Mouse (Mus musculus): ENCODE results near the gene Inafm1.
"Not testable (repeated sequence)": the region's sequence is repeated elsewhere in the genome, so short reads cannot be mapped to it uniquely, and the experiment has no call there.

The Inafm1 gene

DNA sequence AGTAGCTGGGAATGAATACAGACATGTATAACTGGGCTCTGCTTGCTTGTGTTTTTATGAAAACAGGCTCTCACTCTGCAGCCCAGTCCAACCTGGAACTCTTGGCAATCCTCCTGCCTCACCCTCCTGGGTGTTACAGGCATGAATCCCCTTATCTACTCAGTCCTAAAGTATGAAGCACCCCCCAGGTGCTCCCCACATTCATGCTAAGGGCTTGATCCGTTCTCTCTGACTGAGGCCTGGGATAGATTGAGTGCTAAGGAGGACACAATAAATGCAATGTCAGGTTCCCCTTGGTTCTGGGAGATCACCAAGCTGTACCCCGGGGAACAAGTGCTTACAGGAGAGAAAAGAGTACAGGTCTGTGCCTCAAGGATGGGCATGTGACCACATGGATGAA lies 24.2 kb upstream of the Inafm1 start:
- DNase-seq (ENCODE audit: low read depth, low spot score), result no peak

DNA sequence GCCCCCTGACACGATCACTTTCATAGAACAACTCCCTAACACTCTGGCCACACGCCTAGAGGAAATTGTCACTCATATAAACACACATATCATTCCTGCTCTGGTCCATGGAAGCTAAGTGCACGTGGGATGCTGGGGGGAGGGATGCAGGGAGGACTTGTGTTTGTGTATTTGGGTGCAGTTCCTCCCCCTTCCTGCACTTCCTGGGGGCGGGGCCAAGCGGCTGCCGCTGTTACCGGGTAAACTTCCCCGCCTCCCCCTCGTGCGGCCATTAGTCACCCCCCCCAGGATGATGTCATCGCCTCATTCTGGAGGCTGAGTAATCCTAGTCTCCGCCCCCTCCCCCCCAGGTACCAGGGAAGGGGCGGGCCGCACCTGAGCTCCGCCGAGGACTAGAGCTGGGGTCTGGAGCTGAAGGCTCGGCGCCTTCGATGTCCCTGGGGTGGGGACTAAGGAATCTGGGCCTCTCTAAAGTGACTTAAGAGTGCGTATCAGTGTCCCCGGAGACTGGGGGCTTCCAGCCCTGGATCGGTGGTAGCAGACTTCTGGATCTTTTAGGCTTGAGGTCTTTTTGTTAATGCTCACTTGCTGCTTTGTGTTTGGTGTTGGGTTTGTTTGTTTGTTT lies 23.5 kb upstream of the Inafm1 start:
- peak; percentile 73 for DNase-seq (ENCODE audit: low read depth, low spot score)

GRCm38 (mm10) chr7:16296146-16296545 lies 22.7 kb upstream of the Inafm1 start:
- DNase-seq (ENCODE audit: low read depth, low spot score), result no peak

- peak; percentile 86 for DNase-seq (ENCODE audit: low read depth, low spot score)
Measured at GRCm38 (mm10) chr7:16295321-16295900, 22.0 kb upstream of the Inafm1 start.

GRCm38 (mm10) chr7:16294837-16295236 lies 21.4 kb upstream of the Inafm1 start:
- DNase-seq (ENCODE audit: low read depth, low spot score), result peak; percentile 80

- DNase-seq (ENCODE audit: low read depth, low spot score), result no peak
Measured at GRCm38 (mm10) chr7:16294346-16294745, 20.9 kb upstream of the Inafm1 start.

GRCm38 (mm10) chr7:16287791-16288190 lies 14.4 kb upstream of the Inafm1 start:
- no peak for DNase-seq (ENCODE audit: low read depth, low spot score)

DNA sequence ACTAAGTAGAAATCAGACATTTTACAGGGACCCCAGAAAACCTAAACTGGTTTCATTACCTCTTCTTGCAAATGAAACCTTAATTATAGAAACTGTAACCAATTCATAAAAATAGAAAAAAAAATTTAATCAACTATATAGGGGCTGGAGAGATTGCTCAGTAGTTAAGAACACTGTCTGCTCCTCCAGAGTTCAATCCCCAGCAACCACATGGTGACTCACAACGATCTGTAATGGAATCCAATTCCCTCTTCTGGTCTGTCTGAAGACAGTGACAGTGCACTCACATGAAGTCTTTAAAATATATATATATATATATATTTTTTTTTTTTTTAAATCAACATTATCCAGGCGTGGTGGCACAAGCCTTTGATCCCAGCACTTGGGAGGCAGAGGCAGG lies 13.6 kb upstream of the Inafm1 start:
- no peak for DNase-seq (ENCODE audit: low read depth, low spot score)

GRCm38 (mm10) chr7:16286026-16286961 lies 12.9 kb upstream of the Inafm1 start, which contains the start of gene Ccdc9:
Ccdc9 (minus strand) TSS chr7:16286795.
- DNase-seq (ENCODE audit: low read depth, low spot score), result peak; percentile 96

DNA sequence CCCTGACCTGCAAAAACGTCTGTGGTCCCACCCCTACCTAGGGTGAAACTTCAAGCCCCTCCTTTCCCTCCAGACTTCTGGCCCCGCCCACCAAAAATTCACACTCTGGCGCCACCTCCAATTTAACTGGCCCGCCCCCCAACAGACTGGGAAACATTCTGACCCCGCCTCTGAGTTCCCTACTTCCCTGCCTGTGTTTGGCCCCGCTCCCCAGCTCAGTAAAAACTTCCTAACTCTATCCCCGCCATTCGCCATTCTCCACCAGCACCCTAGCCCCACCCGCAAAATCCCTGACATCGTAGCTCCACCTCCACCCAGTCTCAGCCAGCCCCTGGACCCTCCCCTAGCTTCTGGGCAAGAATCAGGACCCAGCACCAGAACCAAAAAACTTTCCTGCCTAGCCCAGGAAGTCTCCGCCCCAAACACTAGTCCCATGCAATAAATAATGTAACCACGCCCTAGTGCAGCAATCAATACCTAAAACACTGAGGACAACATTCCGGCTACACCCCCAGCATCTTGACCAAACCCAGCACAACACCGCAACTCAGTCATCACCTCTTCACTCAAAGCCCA lies 12.1 kb upstream of the Inafm1 start:
- DNase-seq (ENCODE audit: low read depth, low spot score), result no peak

DNA sequence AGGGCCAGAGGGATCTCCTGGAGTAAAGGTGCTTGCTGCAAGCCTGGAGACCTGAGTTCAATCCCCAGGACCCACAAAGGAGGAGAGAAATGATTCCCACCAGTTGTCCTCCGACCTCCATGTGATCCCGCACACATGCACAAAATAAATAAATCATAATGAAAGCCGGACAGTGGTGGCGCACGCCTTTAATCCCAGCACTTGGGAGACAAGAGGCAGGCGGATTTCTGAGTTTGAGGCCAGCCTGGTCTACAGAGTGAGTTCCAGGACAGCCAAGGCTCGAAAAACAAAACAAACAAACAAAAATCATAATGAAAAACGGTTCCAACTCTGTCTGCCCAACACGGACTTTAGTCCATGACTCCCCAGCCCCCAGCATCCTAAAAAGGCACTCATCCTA lies 11.5 kb upstream of the Inafm1 start:
- no peak for DNase-seq (ENCODE audit: low read depth, low spot score)

DNA sequence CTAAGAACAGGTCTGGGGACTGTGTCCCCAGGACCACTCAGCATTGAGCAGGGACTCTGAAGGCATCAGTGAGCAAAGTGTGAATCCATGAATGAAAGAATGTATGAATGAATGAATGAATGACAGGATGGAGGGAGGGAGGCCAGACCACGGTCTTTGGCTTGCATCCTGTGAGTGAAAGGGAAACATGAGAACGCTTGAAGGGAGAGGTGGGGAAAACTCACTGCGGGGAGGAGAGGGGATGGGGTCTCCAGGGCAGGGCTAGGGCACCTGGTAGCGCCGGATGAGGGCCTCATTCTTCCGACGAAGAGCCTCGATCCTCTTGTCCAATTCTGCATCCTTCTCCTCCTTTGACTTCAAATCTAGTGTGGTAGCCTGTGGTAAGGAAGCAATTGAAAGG lies 10.6 kb upstream of the Inafm1 start:
- no peak for DNase-seq (ENCODE audit: low read depth, low spot score)

DNA sequence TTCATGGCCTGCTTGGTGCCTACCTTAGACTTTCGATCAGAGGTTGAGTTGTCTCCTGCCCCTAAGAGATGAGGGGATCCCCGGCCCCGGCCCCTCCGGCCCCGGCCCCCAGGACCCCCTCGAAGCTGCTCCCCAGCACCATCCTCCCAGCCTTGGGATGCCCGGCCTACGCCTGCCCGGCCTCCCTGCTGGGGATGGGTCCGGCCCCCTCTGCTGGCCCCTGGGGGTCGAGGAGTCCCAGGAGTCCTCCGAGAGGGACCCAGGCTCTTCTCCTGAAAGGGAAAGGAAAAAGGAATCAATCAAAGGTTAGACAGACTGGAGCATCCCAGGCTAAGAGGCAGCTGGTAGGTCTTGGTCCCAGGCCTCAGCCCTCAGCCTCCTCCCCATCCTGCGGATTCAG lies 8.9 kb upstream of the Inafm1 start:
- no peak for DNase-seq (ENCODE audit: low read depth, low spot score)

DNA sequence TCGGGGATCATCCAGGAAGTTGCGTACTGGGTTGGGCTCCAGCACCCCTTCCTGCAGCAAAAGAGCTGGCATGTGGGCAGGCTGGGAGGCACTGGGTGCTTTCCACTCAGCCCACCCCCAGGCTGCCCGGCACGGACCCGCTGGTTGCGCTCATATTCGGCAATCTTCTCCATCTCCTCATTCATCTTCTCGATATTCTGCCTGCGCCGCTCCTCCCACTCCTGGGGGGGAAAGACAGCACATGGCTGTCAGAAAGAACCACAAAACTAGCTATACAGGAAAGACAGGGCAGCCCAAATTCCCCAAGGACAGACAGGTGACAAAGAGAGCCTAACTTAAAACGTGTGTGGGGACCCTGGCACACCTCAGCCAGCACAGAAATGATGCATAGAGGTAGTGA lies 7.3 kb upstream of the Inafm1 start:
- no peak for DNase-seq (ENCODE audit: low read depth, low spot score)

GRCm38 (mm10) chr7:16274922-16275890 lies 1.8 kb upstream of the Inafm1 start:
- DNase-seq (ENCODE audit: low read depth, low spot score), result no peak

DNA sequence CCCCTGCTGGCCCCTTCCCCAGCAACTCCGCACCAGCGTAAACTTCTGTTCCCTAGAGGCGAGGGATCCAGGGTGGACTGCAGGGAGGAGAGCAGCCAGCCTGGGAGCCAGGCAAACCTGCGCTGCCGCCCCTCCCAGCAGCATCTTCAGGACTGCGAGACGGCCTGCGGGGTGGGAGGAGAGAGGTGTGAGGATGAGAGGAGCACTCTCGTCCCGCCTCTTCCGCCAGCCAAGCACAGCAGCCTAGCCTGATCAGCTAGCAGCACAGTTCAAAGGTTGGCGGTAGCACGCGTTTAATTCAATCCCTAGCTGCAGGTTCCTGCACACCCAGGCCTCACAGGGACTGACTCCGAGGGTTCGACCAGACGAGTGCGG lies 336 bp upstream of the Inafm1 start:
- DNase-seq (ENCODE audit: low read depth, low spot score), result peak; percentile 60

DNA sequence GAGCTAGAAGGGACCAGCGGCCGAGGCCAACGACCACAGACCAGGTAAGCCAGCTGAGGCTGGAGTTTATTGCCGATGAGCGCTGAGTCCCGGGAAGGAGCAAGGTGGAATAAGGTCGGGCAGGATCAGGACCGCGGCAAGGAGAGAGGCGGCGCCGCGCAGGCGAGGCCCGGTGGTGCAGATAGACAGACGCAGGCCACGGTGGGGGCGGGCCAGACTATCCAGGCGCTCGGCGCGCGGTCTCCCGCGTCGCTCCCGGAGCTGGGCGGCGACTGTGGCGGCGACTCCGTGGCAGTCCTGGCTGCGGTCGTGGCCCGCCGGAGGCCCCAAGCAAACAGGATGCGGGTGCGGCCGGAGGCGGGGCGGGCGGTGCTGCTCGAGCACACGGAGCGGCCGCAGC lies 736 bp downstream of the Inafm1 start:
- peak; percentile 36 for DNase-seq (ENCODE audit: low read depth, low spot score)

DNA sequence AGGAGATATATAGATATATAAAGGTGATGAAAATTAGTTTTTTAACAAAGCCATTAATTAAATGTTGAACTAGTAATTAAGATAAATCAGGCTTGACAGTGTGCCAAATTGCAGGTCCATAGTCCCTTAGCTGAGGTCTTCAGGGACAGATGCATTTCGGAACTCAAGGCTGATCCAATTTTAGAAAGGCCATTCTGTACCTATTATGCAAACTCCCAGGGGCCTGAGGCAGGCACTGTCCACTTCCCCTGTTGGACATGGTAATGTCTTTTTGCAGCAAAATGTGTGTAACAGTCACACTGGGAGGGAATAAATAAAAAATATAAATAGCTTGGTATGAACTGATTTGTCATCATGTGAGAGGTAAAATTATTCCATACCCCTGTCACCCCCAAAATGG lies 2.3 kb downstream of the Inafm1 start:
- no peak for DNase-seq (ENCODE audit: low read depth, low spot score)

DNA sequence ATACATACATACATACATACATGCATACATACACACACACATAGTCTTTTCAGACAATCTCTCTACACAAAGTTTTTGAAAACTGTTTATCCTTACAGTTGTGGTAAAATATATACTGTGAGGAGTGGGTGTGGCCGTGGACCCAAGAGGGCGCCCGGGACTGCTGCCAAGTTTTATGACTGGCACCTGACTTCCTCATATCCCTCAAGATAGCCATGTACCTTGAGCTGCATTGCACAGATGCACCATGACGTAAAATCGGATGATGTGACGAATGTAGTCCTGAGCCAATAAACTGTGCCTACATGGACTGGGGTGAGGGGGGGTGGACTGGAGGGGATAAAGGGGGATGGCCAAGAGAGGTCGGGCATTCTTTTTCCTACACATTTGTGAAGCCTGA lies 6.8 kb downstream of the Inafm1 start:
- not testable (repeated sequence) for DNase-seq (ENCODE audit: low read depth, low spot score)

DNA sequence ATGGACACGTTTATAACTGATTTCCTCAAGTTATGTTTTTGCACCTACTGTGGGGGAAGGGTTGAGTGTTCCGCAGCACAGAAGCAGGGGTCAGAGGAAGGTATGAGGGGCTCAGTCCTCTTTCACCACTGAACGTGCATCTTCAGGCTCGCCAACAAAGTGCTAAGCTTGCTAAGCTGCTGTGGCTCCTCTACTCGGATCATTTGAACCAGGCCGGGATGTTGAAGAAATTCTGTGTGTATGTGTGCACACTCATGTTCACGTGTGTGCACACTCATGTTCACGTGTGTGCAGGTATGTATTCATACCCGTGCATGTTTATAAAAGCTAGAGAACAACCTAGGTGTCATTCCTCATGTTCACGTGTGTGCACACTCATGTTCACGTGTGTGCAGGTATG lies 7.6 kb downstream of the Inafm1 start:
- no peak for DNase-seq (ENCODE audit: low read depth, low spot score)

DNA sequence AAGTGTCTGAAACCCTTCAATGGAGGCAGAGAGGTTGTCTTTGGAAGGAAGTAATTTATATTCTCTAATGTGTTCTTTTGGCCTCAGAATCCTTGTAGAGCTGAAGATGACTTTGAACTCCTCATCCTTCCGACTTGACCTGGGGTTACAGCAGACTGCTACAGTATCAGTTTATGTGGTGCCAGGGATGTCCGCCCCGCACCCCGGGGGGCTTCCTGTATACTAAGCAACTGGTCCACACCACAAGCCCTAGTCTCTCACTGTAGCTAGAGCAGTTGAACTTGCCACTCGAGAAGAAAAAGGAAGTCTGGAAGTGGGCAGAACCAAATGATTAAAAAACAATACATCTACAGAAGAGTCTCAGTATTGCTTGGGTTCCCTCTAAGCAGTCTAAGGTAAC lies 9.6 kb downstream of the Inafm1 start:
- DNase-seq (ENCODE audit: low read depth, low spot score), result no peak

All from telencephalon, adult 2 months (tissue).